Mouse (Mus musculus) liver, embryonic 14.5 days (tissue): ENCODE measurements around the gene Fcrl5. TPM values are rescaled to one million over a fixed set of nuclear protein-coding genes. Genes with fewer than 3 reads are reported as not detected.
A peak's percentile ranks its signal among the peaks of the same experiment; 100 is the strongest.

Experiments
- ATAC-seq: fragments of 200-750 bp; cut with Nextera tagmentation; 2 replicates; pipeline ENCODE4 v1.8.0; 2017; ENCODE audit warnings: moderate number of reproducible peaks, mild to moderate bottlenecking, moderate library complexity; ENCODE audit not compliant: insufficient read depth
- DNase-seq, 3 experiments: peaks; one replicate each; pipeline ENCODE4 v3.0.0-alpha.2; 2012 to 2013; ENCODE audit warnings: low read depth in 3 of 3, low spot score in 3 of 3
- H3K27ac ChIP-seq: fragments of 300-500 bp; sonication (generic); 2 replicates; pipeline ENCODE4 v1.5.1; 2014; ENCODE audit warnings: moderate library complexity, mild to moderate bottlenecking, control low read depth, inconsistent platforms
- H3K27me3 ChIP-seq: fragments of 300-500 bp; sonication (generic); 2 replicates; pipeline ENCODE4 v1.6.1; 2014; ENCODE audit warnings: mild to moderate bottlenecking, low read length, moderate library complexity; ENCODE audit not compliant: control insufficient read depth, insufficient read depth
- H3K36me3 ChIP-seq: fragments of 300-500 bp; sonication (generic); replicated peaks from 2 replicates; pipeline ENCODE4 v1.6.1; 2014; ENCODE audit warnings: low read depth; ENCODE audit not compliant: control insufficient read depth, insufficient read depth
- H3K4me1 ChIP-seq, 2 experiments: fragments of 200-500 bp in 1 of 2; fragments of 300-500 bp in 1 of 2; sonication (generic) in 1 of 2; replicated peaks; 2 replicates each; pipeline ENCODE4 v1.6.1; 2012 to 2014; ENCODE audit warnings: antibody characterized with exemption in 1 of 2, inconsistent platforms in 1 of 2, low read length in 1 of 2; ENCODE audit not compliant: control insufficient read depth in 2 of 2, insufficient read depth in 2 of 2
- H3K4me2 ChIP-seq: fragments of 300-500 bp; sonication (generic); 2 replicates; pipeline ENCODE4 v1.6.1; 2014; ENCODE audit warnings: low read depth, mild to moderate bottlenecking, control low read depth, moderate library complexity
- H3K4me3 ChIP-seq, 2 experiments: fragments of 200-500 bp in 1 of 2; fragments of 300-500 bp in 1 of 2; sonication (generic) in 1 of 2; 2 replicates each; pipeline ENCODE4 v1.5.1; 2012 to 2014; ENCODE audit warnings: low read depth in 2 of 2, low read length in 2 of 2, mild to moderate bottlenecking in 2 of 2, control low read depth in 1 of 2, inconsistent platforms in 1 of 2, moderate library complexity in 1 of 2; ENCODE audit not compliant: insufficient read depth in 1 of 2
- H3K9ac ChIP-seq: fragments of 300-500 bp; sonication (generic); replicated peaks from 2 replicates; pipeline ENCODE4 v1.6.1; 2014; ENCODE audit warnings: mild to moderate bottlenecking, control low read depth, moderate library complexity
- H3K9me3 ChIP-seq: fragments of 300-500 bp; sonication (generic); 2 replicates; pipeline ENCODE4 v1.6.1; 2016; ENCODE audit warnings: low read length, mixed read lengths; ENCODE audit not compliant: control insufficient read depth
- CTCF ChIP-seq: IDR thresholded peaks from 2 replicates; pipeline ENCODE4 v1.5.1; 2016; ENCODE audit warnings: antibody characterized with exemption, low read depth, control low read depth
- EP300 ChIP-seq: IDR thresholded peaks from 2 replicates; pipeline ENCODE4 v1.6.1; 2016; ENCODE audit warnings: antibody characterized with exemption, low read depth
- WGBS: fragments of 180-500 bp; shearing (Covaris S2); extraction: QIAGEN DNeasy Blood & Tissue Kit; methylation state at CpG from one replicate; pipeline ENCODE4 v1.1.7; 2014; ENCODE audit not compliant: insufficient replicate concordance; 5-methylcytosine and 5-hydroxymethylcytosine counted together
- polyA plus RNA-seq, 2 experiments: library from polyadenylated mRNA; depleted of rRNA in 1 of 2; stranded (reverse) in 1 of 2; unstranded in 1 of 2; fragments of >200 nt; fragmentation: Nextera tagmentation in 1 of 2; extraction: Ambion mirVana in 1 of 2; gene quantifications; 2 replicates each; pipeline versions ENCODE4 v1.2.1 to v1.2.3; 2012 to 2014

Fcrl5 gene
- not detected in 2 replicates for polyA plus RNA-seq (2012; rRNA removed)
- not detected in 2 replicates for polyA plus RNA-seq (2014; fragmentation: Nextera tagmentation; extraction: Ambion mirVana)

GRCm38 (mm10) chr3:87435479-87435878, at the start of gene Fcrl5:
TSS of gene Fcrl5 (plus strand) at chr3:87435773.
- H3K9ac ChIP-seq: no peak within 1 kb of the TSS
- DNase-seq: no peak
- ATAC-seq: no peak
- no peak within 1 kb of the TSS for H3K4me3 ChIP-seq
- WGBS: 62% methylated on average over 5 of the region's 5 CpGs
- no peaks in the 10 kb centered on the region for H3K9me3 ChIP-seq
- H3K27me3 ChIP-seq: no peaks in the 10 kb centered on the region
- H3K36me3 ChIP-seq: no peaks in the 10 kb centered on the region
- no peak within 1 kb of the TSS for H3K4me2 ChIP-seq
- no peak within 1 kb of the TSS for H3K27ac ChIP-seq
- TF ChIP-seq CTCF (no peak), EP300 (no peak)
- no peaks in the 10 kb centered on the region for H3K4me1 ChIP-seq

- DNase-seq (no peak), ATAC-seq (no peak)
- Histone ChIP-seq H3K36me3 (no peaks in the 10 kb centered on the region), H3K4me3 (no peak overlapping the region), H3K9me3 (no peaks in the 10 kb centered on the region), H3K4me2 (no peak overlapping the region), H3K27me3 (no peaks in the 10 kb centered on the region), H3K27ac (no peak overlapping the region), H3K4me1 (no peaks in the 10 kb centered on the region), H3K9ac (no peak overlapping the region)
- WGBS: 56% methylated on average over 1 of the region's 1 CpGs
- no peak for TF ChIP-seq EP300
- no peak for TF ChIP-seq CTCF
Measured at GRCm38 (mm10) chr3:87390935-87391334, 44.6 kb upstream of the Fcrl5 start.

GRCm38 (mm10) chr3:87398809-87399208, 36.8 kb upstream of the Fcrl5 start:
- DNase-seq (no peak), ATAC-seq (no peak)
- no peak overlapping the region for H3K9ac ChIP-seq
- WGBS: 45% methylated on average over 4 of the region's 4 CpGs
- no peaks in the 10 kb centered on the region for H3K36me3 ChIP-seq
- no peak overlapping the region for H3K27ac ChIP-seq
- no peaks in the 10 kb centered on the region for H3K9me3 ChIP-seq
- no peak overlapping the region for H3K4me2 ChIP-seq
- TF ChIP-seq EP300 (no peak), CTCF (no peak)
- no peaks in the 10 kb centered on the region for H3K4me1 ChIP-seq
- no peak overlapping the region for H3K4me3 ChIP-seq
- no peaks in the 10 kb centered on the region for H3K27me3 ChIP-seq

- no peak for TF ChIP-seq CTCF
- no peak for TF ChIP-seq EP300
- ATAC-seq: no peak
- no peak overlapping the region for H3K27ac ChIP-seq
- no peak overlapping the region for H3K4me3 ChIP-seq
- no peak overlapping the region for H3K9ac ChIP-seq
- no peaks in the 10 kb centered on the region for H3K27me3 ChIP-seq
- H3K4me1 ChIP-seq: no peaks in the 10 kb centered on the region
- no peaks in the 10 kb centered on the region for H3K9me3 ChIP-seq
- no peaks in the 10 kb centered on the region for H3K36me3 ChIP-seq
- WGBS: 61% methylated on average over 4 of the region's 4 CpGs
- no peak overlapping the region for H3K4me2 ChIP-seq
- no peak for DNase-seq
Measured at GRCm38 (mm10) chr3:87399906-87400305, 35.7 kb upstream of the Fcrl5 start.

- Histone ChIP-seq H3K9ac (no peak overlapping the region), H3K27ac (no peak overlapping the region), H3K9me3 (no peaks in the 10 kb centered on the region), H3K4me1 (no peaks in the 10 kb centered on the region), H3K4me3 (no peak overlapping the region), H3K36me3 (no peaks in the 10 kb centered on the region), H3K4me2 (no peak overlapping the region), H3K27me3 (no peaks in the 10 kb centered on the region)
- ATAC-seq: no peak
- TF ChIP-seq EP300: no peak
- TF ChIP-seq CTCF: no peak
- 7% methylated on average over 5 of the region's 5 CpGs for WGBS
- peak in 1 of 3 experiments; percentile 6 for DNase-seq
Measured at GRCm38 (mm10) chr3:87401321-87401720, 34.3 kb upstream of the Fcrl5 start.
